Mouse (Mus musculus) left cerebral cortex, postnatal 10 days (tissue): ENCODE data around the gene St8sia4. TPM values are rescaled to one million over a fixed set of nuclear protein-coding genes. Genes with fewer than 3 reads are reported as not detected.
"Not testable (repeated sequence)": the region's sequence is repeated elsewhere in the genome, so short reads cannot be mapped to it uniquely, and the experiment has no call there.

Experiments used
- DNase-seq, 2 experiments: peaks; one replicate each; pipeline ENCODE4 v3.0.0; 2021 to 2022; ENCODE audit warnings: low spot score in 2 of 2, mixed read lengths in 1 of 2; ENCODE audit errors: extremely low spot score in 1 of 2
- intact Hi-C: fragments of 180-260 bp; cut with DNase I; formaldehyde crosslinking; loops from one replicate; pipeline ENCODE4 v1.15.1; 2025
- total RNA-seq, 2 experiments: library from RNA; stranded (reverse); gene quantifications; 2 replicates each; pipeline ENCODE4 v1.2.3; 2021

The St8sia4 gene
- total RNA-seq, 2 experiments from 2014 or later = 13.3 to 13.4 TPM

DNA sequence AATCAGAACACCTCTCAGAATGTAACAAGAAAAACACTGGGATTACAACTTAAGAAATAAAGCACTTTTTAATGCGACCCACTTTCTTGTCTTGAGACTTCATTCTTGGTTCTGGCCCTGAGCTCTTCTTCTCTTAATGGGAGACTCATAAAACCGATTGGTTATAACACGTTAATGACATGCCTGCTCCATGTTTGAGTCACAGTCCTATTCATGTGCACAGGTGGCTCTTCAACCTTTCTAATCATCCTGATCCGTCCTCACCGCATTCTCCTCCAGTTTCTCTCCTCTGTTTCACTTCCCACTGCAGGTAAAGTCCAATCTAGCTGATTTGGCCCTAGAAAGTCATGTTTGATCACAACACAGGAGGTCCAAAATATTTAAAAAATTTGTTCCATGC is 58.3 kb downstream of the St8sia4 start:
- no peak for DNase-seq
- intact Hi-C loops = no loop called here

DNA sequence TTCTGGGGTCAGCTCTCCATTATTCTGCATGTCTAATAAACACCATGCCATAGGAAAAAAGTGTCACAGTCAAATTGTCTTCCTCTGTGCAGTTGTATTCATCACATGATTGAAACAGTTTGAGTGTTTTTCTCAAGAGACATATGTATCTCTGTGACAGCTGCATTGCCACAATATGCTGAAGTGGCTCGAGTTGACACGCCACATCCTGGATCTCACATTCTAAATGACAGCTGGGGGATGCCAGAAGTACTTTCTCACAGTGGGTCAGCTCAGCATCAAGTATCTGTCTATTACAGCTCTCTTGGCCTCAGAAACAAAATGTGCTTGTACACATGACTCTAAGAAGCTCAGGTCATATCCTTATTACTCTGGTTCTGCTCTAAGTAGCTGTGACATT is 61.9 kb downstream of the St8sia4 start:
- no peak for DNase-seq
- intact Hi-C loops = no loop called here

DNA sequence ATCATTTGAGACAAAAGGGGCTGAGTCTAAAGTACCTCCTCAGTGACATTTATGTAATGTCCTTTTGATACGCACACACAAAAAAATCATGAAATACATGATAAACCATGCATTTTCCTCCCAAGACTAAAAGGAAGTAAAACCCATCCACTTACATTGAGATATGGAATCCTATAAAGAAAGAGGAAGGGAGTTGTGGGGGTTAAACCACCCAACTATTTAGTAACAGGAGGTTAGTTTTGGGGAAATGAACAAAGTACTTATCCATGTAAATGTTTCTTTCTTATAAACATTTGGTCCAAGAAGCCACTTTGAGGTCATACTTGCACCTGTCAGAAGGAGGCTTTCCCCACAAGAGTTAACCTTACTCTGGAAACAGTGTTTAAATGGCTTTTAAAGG is 69.3 kb downstream of the St8sia4 start:
- intact Hi-C loops = no loop called here
- DNase-seq = no peak

DNA sequence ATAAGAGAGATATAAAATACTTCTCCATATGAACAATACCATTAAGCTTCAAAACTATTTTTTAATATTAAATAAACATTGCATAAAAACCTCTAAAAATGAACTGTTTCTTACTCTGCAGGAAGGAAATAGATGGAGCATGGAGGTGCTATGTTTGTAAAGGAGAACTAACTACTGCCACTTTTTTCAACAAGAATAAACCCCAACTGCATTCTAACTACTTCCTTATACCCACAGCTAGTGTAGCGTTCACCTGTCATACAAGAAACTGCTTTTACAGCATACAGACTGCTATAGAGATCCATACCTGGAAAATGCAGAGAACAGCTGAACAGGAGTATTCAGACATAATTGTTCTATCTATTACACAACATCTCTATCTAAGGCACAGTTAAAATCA is 70.5 kb downstream of the St8sia4 start:
- intact Hi-C loops = no loop called here
- DNase-seq = no peak

GRCm38 (mm10) chr1:95591101-95591500 is 76.3 kb downstream of the St8sia4 start:
- no peak for DNase-seq
- intact Hi-C loops = no loop called here

DNA sequence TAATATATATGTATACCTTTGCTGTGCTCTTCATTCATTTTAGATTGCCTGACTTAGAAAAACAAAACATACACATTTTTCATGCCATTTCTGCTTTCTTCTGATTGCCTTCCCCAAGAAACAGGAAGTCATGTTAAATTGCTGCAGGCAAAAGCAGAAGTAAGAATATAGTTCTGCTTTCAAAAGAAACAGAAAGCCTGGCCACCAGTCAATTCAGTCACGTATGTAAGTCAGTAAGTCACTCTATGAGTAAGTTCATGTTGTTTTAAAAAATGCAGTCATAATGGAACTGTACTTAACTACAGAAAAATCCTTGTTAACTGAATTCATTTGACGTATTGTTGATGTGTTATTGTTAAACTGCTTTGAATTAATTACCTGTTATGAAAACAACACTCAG is 77.3 kb downstream of the St8sia4 start:
- DNase-seq = peak in 1 of 2 experiments; percentile 30
- intact Hi-C loops = no loop called here

GRCm38 (mm10) chr1:95589471-95589870 is 77.9 kb downstream of the St8sia4 start:
- intact Hi-C loops = no loop called here
- no peak for DNase-seq

GRCm38 (mm10) chr1:95583310-95583709 is 84.1 kb downstream of the St8sia4 start:
- intact Hi-C loops = no loop called here
- no peak for DNase-seq

GRCm38 (mm10) chr1:95582264-95582663 is 85.1 kb downstream of the St8sia4 start:
- intact Hi-C loops = no loop called here
- DNase-seq = no peak

GRCm38 (mm10) chr1:95572619-95573540 is 94.5 kb downstream of the St8sia4 start:
- no peak for DNase-seq
- intact Hi-C loops = no loop called here

GRCm38 (mm10) chr1:95571106-95571505 is 96.3 kb downstream of the St8sia4 start:
- intact Hi-C loops = no loop called here
- no peak for DNase-seq

DNA sequence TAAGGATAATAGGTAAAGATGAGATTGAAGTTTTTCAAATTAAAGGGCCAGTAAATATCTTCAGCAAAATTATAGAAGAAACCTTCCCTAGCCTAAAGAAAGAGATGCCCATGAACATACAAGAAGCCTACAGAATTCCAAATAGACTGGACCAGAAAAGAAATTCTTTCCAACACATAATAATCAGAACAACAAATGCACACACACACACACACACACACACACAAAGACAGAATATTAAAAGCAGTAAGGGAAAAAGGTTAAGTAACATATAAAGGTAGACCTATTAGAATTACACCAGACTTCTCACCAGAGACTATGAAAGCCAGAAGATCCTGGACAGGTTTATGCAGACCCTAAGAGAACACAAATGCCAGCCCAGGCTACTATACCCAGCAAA is 112.8 kb downstream of the St8sia4 start:
- DNase-seq, intact Hi-C loops: not testable (repeated sequence)

DNA sequence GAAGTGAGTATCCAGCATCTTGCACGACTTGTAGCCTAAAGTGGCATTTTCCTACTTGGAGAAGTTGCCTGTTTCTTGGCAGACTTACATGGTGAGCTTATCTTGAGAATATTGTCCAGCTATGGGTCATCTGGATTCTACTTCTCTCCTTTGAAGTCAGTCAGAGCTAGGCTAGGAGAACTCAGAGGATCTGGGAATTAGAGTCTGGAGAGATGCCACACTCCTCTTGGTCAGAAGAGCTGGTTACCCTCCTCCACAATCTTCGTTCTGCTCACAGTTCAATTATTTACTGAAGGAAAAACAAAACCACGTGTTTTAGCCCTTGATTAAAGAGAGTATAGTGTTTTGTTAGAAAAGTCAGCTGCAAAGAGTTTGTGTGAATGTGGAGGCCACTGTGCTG is 125.9 kb downstream of the St8sia4 start:
- intact Hi-C loops = no loop called here
- DNase-seq = no peak
